Mouse (Mus musculus) spleen, embryonic (tissue): Measurements from ENCODE around the gene Spata25.
"Not testable (repeated sequence)": the region's sequence is repeated elsewhere in the genome, so short reads cannot be mapped to it uniquely, and the experiment has no call there.

Source experiments
- CTCF ChIA-PET: fragments of 350-600 bp; sonication (Branson Sonifier 250); formaldehyde crosslinking; loops from one replicate; lab custom pipeline; 2022; lab: Charles Lee

Gene Spata25

DNA sequence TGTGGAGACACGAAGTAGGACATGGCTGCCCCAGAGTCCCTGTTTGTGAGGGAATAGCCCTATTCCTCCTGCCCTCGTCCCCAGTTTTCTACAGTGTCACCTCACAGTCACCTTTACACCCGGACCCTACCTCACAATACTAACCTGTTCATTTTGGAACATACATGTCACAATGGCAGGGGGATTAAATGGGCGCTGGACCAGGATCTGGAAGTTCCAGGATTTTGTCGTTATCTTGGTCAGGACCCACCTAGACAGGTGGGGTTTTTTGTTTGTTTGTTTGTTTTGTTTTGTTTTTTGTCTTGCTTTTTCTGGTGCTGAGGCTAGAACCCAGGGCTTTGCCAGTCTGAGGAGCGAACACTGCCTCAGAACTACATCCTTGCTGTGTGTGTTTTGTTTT lies at the start of gene Spata25:
Gene Spata25 (minus strand): TSS at position 101 of the 400 bp plus-strand sequence.
- CTCF ChIA-PET: no interaction called here

DNA sequence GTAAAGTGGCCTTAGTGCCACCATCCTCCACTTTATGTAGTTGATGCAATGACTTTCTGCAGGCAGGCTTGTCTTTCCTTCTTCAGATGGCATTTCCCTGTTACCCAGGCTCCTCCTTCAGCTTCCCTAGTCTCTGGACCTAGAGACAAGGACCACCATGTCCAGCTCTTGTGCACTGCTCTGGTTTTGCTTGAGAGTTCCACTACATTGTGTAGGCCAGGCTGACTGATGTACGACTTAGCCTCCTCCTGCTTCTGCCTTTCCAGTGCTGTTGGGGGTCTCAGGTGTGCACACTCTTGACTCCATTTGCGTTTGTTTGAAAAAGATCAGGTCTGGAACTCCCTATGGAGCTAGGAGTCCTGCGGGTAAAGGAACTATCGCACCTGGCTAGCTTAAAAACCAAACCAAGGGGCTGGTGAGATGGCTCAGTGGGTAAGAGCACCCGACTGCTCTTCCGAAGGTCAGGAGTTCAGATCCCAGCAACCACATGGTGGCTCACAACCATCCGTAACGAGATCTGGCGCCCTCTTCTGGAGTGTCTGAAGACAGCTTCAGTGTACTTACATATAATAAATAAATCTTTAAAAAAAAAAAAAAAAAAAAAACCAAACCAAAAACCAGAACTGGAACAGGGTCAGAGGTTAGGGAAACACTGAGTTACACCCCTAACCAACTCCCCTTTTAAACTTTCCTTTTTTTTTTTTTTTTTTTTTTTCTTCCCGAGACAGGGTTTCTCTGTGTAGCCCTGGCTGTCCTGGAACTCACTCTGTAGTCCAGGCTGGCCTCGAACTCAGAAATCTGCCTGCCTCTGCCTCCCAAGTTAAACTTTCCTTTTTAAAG lies 49.3 kb upstream of the Spata25 start:
- CTCF ChIA-PET: interaction anchor here (0.6 to 1.5 kb wide), 8 partner anchors 11 to 611 kb away, joined by 3 to 8 read pairs (median 4); partner anchors contain the start of gene Slc12a5

DNA sequence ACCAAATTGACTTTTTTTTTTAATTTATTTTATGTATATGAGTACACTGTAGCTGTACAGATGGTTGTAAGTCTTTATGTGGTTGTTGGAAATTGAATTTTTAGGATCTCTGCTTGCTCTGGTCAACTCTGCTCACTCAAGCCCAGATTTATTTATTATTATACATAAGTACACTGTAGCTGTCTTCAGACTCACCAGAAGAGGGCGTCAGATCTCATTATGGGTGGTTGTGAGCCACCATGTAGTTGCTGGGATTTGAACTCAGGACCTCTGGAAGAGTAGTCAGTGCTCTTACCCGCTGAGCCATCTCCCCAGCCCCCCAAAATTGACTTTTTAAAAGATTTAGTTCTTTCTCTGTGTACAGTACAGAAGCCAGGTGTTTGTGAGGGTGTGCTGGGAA lies 47.3 kb upstream of the Spata25 start:
- CTCF ChIA-PET: not testable (repeated sequence)

DNA sequence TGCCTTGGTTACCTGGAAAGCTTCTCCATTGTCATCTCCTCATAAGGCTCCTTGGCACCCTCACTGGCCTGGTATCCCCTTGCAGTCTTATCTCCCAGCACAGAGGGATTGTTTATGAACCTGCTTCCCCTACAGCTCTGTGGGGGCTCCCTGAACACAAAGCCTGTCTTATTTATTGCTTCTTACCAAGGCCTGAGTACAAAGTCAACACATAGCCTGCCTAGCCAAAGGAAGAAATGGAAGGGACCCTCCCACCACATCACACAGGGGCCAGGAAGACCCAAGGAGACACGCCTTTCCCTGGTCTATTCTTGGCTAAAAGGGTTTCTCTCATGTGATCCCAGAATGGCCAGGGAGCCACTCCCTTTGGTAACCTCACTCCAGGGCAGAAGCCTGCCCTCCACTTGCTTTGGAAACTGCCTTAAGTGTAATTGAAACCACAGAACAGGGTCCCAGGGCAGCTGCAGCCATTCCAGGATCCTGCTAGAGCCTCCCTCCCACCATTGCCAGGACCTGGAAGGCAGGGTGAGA lies 46.0 kb upstream of the Spata25 start:
- CTCF ChIA-PET: no interaction called here

DNA sequence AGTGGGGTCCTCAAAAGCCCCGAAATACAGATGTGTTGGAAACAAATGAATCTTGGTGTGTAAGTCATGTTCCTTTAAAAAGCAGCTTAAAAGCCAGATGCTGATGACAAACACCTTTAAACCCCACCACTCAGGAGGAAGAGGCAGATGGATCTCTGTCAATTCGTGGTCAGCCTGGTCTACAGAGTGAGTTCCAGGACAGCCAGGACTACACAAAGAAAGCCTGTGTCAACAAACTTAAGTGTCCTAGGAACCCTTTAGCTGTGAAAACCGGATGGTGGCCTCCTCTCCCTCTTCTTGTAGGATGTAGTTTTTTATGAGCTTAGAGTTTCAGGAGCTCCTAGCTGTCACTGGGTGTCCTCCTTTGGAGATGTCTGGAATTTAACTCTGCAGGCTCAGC lies 45.3 kb upstream of the Spata25 start:
- CTCF ChIA-PET: interaction anchor here (0.6 kb wide), 1 partner anchor 135 kb away, joined by 14 read pairs; no protein-coding TSS in a partner anchor

DNA sequence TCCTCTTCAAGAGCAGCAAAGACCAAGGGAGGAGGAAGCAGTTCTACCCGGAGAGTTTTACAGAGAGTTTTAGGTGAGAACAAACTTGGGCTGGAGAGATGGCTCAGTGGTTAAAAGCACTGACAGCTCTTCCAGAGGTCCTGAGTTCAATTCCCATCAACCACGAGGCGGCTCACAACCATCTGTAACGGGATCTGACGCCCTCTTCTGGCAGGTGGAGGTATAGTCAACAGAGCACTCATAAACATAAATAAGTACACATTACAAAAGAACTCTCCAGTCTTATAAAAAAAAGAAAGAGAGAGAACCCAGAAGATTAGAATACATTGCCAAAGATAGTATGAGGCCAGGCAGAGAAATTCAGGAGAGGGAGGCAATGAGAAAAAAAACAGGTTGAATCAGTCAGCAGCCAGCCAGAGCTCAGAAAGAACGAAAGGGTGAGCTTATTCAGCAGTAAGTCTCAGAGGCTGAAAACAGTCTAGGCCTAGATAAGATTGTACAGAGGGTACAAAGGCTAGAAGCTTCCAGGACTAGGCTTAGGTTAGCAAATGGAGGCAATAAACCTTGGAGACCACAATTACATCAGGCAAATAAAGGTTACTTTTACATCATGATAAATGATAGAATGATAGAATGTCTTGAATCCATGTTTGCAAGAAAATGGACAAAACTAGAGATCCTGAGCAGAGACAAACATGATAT lies 43.4 kb upstream of the Spata25 start:
- CTCF ChIA-PET: no interaction called here

DNA sequence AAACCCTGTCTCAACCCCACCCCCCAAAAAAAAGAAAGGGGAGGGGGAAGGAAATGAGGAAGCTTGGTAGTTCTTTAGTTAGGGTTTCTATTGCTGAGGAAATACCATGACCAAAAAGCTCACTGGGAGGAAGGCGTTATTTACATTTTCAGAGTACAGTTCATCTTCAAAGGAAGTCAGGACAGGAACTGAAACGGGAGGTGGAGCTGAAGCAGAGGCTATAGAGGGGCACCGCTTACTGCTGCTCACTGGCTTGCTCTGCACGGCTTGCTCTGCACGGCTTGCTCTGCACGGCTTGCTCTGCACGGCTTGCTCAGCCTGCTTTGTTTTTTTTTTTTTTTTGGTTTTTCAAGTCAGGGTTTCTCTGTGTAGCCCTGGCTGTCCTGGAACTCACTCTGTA lies 40.2 kb upstream of the Spata25 start:
- CTCF ChIA-PET: no interaction called here

DNA sequence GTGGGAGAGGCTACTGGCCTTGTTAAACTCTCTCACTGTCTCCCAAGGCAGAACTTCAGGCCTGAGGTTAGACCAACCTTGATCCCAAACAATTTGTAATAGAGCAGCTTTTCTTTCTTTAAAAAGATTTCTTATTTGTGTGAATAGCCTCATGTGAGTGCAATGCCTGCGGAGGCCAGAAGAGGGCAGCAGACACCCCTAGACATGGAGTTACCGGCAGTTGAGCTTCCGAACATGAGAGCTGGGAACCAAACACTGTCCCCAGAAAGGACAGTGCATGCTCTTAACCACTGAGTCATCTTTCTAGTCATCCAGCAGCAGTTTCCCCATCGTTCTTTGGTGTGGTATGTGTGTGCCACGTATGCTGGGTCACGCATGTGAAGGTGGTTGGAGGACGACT lies 39.2 kb upstream of the Spata25 start:
- CTCF ChIA-PET: interaction anchor here (1.4 kb wide), 2 partner anchors 10 to 11 kb away, joined by 3 to 4 read pairs; partner anchors contain the start of gene Pltp

DNA sequence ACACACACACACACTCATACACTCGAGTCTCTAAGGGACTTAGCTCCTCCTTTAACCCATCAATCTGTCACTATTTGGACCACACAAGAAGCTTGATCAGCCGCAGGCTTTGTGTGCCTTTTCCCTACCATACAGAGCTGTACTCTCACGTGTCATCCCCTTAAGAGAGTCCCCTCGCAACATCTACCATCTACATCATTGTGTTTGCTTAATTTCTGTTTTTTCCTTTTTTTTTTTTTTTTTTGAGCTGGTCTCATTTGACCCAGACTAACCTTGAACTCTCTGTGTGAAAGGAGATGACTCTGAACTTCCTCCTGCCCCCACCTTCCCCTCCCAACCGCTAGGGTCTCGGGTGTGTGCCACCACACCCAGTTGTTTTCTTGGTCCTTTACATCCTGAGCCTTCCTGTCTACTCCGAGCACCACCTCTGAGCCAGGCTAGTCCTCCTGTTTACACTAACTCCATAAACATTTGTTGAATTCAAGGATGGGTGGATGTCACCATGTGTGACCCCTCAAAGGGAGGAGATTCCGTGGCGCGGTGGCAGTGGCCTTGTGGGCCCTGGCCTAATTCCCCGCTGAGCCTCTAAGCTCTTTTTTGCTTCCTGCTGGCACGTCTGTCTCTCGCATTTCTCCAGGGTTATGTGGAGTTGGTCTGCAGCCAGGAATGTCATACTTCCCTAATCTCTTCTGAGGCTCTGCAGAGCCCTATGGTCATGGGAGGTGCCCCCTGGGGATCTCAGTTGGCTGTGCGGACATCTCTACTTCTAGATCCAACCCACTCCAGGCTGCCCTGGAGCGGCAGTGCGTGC lies 38.6 kb upstream of the Spata25 start:
- CTCF ChIA-PET: interaction anchor here (0.6 to 1.4 kb wide), 3 partner anchors 9 to 12 kb away, joined by 3 to 4 read pairs (median 3); partner anchors contain the start of gene Pltp

DNA sequence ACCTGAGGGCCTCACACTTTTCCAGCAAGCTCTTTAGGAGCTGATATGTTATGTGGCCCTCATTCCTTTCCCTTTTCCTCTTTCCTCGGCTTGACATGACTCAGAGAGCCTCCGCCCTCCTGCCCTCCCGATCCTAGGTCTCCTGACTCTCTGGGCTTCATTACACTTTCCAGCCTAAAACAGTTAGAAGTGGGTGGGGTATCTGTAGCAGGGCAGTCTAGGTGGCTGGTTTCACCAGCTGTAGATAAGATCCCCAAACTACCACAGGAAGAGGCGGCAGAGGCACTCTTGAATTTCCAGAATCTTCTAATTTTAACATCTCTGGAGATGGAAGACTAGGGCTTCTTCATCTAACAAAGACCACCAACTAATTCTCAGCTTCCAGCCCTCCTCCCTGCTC lies 36.3 kb upstream of the Spata25 start:
- CTCF ChIA-PET: interaction anchor here (0.6 kb wide), 1 partner anchor 30 kb away, joined by 3 read pairs; no protein-coding TSS in a partner anchor

DNA sequence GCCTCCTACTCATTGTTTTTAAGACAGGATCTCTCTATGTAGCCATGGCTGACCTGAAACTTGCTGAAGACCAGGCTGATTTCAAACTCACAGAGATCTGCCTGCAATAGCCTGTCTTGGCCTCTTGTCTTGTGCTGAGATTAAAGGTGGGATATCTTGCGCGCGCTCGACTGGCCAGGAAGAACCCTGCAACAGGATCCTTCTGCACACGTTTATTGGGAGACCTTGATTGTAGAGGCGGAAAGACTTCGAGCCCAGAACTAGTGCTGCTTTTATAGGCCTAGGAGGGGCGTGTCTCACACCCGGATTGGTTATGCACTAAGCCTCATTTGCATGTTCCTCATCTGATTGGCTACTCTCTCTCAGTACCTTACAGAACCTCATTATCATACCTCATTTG lies 35.1 kb upstream of the Spata25 start:
- CTCF ChIA-PET: interaction anchor here (0.6 to 0.7 kb wide), 2 partner anchors 85 to 1106 kb away, joined by 3 to 6 read pairs; no protein-coding TSS in a partner anchor

DNA sequence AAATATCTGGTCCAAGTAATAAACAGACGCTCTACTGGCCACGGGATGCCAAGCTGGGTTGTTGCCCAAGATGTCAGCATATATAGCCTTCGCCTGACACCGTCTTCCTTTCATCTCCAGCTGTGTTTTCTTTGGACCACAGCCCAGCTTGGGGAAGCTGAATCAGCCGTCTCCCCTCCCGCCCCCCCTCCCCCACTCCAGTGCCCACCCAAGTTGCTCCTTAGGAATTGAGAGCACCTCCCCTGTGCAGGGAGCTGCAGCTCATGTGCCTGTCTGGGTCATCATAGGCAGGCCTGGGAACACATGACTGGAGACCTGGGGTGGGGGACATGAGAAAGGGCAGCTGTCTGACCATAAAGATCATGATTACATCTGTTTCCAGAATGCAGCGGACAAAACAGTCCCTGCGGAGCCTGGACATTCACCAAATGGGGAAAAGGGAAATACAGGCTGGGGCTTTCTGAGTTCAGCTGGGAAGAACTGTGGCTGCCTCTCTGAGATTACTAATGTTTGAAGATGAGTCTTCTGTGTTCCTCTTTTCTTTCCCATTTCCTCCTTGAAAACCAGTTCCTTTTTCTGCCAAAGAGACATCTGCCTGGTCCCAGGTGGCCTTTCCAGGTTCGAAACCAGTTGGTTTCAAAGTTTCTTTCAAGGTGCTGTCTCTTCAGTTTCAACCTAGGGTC lies 34.0 kb upstream of the Spata25 start:
- CTCF ChIA-PET: no interaction called here

DNA sequence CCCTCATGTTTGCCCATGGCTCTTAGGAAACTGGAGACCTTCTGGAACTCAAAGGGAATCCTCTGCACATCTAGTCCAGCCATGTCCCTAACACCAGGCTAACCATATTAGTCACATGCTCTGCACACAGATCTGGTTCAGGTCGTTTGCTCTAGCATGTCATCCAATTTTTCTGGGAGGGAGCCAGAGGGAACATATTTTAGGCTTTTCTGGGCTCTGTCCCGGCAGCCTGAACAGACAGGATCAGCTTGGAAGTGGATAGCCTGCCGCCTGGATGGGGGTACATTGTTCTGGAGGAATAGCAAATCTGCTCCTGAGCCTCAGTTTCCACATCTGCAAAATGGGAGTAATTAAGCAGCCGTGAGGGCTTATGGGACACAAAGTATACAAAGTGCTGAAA lies 32.8 kb upstream of the Spata25 start:
- CTCF ChIA-PET: no interaction called here

DNA sequence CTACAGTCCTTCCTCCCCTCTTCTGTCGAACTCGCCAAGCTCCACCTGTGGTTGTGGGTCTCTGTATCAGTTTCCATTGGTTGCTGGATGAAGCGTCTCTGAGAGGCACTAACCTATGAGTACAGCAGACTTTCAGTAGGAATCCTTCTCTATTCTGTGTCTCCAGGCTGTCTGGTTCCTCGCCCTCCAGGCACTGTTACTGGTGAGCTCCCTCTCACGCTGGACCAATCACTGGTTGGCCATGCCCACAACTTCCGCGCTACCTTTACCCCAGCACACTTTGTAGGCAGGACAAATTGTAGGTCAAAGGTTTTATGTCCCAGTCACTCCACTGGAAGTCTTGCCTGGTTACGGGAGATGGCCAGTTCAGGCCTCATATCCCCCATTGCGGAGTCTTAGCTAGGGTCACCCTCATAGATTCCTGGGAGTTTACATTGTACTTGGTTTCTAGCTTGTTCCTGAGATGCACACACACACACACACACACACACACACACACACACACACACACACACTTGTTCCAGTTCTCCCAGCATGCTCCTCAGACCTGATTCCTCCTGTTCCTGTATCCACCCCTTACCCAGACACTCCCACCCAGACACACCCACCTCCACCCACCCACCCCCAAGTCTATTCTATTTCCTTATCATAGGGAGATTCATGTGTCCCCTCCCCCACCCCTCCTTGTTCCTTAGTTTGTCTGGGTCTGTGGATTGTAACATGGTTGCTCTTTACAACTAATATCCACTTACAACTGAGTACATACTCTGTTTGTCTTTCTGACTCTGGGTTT lies 31.5 kb upstream of the Spata25 start:
- CTCF ChIA-PET: interaction anchor here (0.6 to 1.2 kb wide), 3 partner anchors 18 to 173 kb away, joined by 3 to 5 read pairs (median 3); no protein-coding TSS in a partner anchor

DNA sequence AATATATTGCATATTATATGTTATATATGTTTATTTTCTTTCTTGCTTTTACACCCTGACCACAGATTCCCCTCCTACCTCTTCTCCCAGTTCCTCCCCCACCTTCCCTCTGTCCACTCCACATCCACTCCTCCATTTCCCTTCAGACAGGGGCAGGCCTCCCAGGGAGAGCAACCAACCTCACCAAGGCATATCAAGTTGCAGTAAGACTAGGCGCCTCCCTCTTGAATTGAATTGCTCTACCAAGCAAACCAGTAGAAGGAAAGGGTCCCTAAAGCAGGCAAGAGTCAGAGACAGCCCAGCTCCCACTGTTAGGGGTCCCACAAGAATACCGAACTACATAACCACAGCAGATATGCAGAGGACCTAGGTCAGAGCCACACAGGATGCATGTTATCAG lies 30.8 kb upstream of the Spata25 start:
- CTCF ChIA-PET: interaction anchor here (0.5 to 1.2 kb wide), 2 partner anchors 19 to 57 kb away, joined by 3 to 4 read pairs; no protein-coding TSS in a partner anchor

DNA sequence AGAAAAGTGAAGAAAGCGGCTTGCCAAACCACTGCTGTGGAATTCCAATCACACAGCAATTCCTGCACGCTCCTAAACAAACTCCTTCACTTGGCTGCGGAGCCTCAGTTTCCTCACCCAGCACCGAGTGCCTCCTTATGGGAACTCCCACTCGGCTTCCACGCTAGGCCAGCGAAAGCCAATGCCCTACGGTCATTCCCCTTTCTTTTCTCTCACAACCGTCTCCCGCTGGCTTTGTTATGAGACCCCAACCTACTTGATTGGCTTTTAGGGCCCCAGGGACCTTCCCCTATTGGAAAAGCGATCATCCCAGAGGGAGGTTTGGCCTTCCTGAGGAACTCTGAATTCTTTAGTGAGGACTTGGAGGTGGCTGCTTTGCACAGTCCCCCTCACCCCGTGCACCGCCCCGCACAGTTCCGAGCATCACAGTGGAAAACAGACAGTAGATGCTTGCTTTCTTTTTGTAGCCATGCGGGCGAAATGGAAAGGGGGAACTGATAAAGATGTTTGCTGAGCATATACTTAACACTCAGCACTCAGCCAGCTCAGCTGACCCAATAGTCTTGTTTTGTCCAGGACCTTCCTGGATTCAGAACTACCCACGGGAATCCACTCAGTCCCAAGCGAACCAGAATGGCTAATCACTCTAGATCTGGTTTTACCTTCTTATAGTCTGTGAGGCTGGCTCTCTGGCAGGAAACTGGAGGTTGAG lies 29.7 kb upstream of the Spata25 start:
- CTCF ChIA-PET: interaction anchor here (1.2 kb wide), 2 partner anchors 9 to 20 kb away, joined by 3 to 4 read pairs; no protein-coding TSS in a partner anchor

DNA sequence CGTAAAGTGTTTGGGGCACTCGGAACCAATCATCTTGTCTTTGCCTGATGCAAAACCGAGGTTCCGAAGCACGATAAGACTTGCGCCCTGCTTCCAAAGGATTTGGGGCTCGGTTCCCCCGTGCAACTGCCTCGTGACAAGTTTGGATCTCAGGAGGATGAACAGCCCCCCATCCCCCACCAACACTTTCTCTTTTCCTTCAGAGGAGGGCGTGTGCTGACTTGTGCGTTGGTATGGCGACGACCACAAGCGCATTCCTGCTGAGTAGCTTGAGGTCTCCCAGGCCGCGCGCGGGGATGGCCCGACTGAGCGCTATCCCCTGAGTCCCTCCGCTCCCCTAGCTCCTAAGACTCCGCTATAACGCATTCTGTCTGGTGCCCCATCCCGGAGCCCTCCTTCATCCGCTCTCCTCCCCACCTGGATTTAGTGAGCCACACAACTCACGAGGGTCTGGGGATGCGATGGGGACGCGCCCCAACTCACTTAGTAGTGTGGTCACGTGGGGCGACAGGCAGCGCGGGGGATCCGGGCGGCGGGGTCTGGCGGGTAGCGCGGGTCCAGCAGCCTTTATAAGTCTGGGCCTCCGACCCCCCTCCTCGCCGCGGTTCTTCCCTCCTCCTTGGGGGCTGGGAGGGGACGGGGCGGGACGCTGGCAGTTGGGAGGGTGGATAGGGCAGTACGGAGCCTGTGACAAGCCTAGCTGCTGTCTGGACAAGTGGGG lies 28.9 kb upstream of the Spata25 start, which contains the start of gene Pltp:
Gene Pltp (minus strand): TSS at position 611 of the 721 bp plus-strand sequence.
- CTCF ChIA-PET: interaction anchor here (1.2 kb wide), 1 partner anchor 10 kb away, joined by 4 read pairs; no protein-coding TSS in a partner anchor
